Mouse (Mus musculus) forebrain, embryonic 14.5 days (tissue): ENCODE measurements around the gene Dop1b. TPM values are rescaled to one million over a fixed set of nuclear protein-coding genes. Genes with fewer than 3 reads are reported as not detected.

Experiments used
- ATAC-seq: fragments of 200-750 bp; cut with Nextera tagmentation; 2 replicates; pipeline ENCODE4 v1.8.0; 2017; ENCODE audit warnings: mild to moderate bottlenecking, moderate library complexity
- DNase-seq: peaks from one replicate; pipeline ENCODE4 v3.0.0-alpha.2; 2015; ENCODE audit warnings: low spot score
- H3K27ac ChIP-seq: fragments of 300-500 bp; sonication (generic); 2 replicates; pipeline ENCODE4 v1.5.1; 2014; ENCODE audit warnings: low read depth, mild to moderate bottlenecking, control low read depth, low read length, moderate library complexity
- H3K27me3 ChIP-seq: fragments of 300-500 bp; sonication (generic); replicated peaks from 2 replicates; pipeline ENCODE4 v1.6.1; 2014; ENCODE audit warnings: low read length, control low read depth, mixed read lengths; ENCODE audit not compliant: control insufficient read depth, insufficient read depth
- H3K36me3 ChIP-seq: fragments of 300-500 bp; sonication (generic); 2 replicates; pipeline ENCODE4 v1.6.1; 2014; ENCODE audit warnings: low read length, control low read depth; ENCODE audit not compliant: control insufficient read depth, insufficient read depth
- H3K4me1 ChIP-seq: fragments of 300-500 bp; sonication (generic); 2 replicates; pipeline ENCODE4 v1.6.1; 2014; ENCODE audit warnings: antibody characterized with exemption, low read length, control low read depth; ENCODE audit not compliant: control insufficient read depth, insufficient read depth
- H3K4me2 ChIP-seq: fragments of 300-500 bp; sonication (generic); 2 replicates; pipeline ENCODE4 v1.6.1; 2014; ENCODE audit warnings: mild to moderate bottlenecking, control low read depth, low read length
- H3K4me3 ChIP-seq: fragments of 300-500 bp; sonication (generic); 2 replicates; pipeline ENCODE4 v1.5.1; 2014; ENCODE audit warnings: low read depth, low read length, control low read depth
- H3K9ac ChIP-seq: fragments of 300-500 bp; sonication (generic); 2 replicates; pipeline ENCODE4 v1.6.1; 2014; ENCODE audit warnings: mild to moderate bottlenecking, low read length, control low read depth, moderate library complexity
- H3K9me3 ChIP-seq: fragments of 300-500 bp; sonication (generic); replicated peaks from 2 replicates; pipeline ENCODE4 v1.6.1; 2016; ENCODE audit warnings: low read length, control low read depth, mixed read lengths; ENCODE audit not compliant: control insufficient read depth
- WGBS: fragments of 180-500 bp; shearing (Covaris S2); extraction: QIAGEN DNeasy Blood & Tissue Kit; methylation state at CpG from one replicate; pipeline ENCODE4 v1.1.7; 2014; 5-methylcytosine and 5-hydroxymethylcytosine counted together
- polyA plus RNA-seq: library from polyadenylated mRNA; unstranded; fragments of >200 nt; fragmentation: Nextera tagmentation; extraction: Ambion mirVana; gene quantifications from 2 replicates; pipeline ENCODE4 v1.2.1, GENCODE M21; 2014

Gene Dop1b
- polyA plus RNA-seq, 1 experiment from 2014 or later, result 19.6 TPM

GRCm38 (mm10) chr16:93799936-93800335 lies 88.2 kb downstream of the Dop1b start:
- no peaks in the 10 kb centered on the region for H3K4me1 ChIP-seq
- DNase-seq, result no peak
- no peak overlapping the region for H3K27ac ChIP-seq
- H3K9me3 ChIP-seq, result no peaks in the 10 kb centered on the region
- H3K4me2 ChIP-seq, result no peak overlapping the region
- 92% methylated on average over 16 of the region's 16 CpGs for WGBS
- H3K36me3 ChIP-seq, result peaks cover 21% of the 10 kb centered on the region; the same call in 1 of the 2 replicates
- no peak overlapping the region for H3K9ac ChIP-seq
- H3K27me3 ChIP-seq, result no peaks in the 10 kb centered on the region
- ATAC-seq, result no peak
- no peak overlapping the region for H3K4me3 ChIP-seq

DNA sequence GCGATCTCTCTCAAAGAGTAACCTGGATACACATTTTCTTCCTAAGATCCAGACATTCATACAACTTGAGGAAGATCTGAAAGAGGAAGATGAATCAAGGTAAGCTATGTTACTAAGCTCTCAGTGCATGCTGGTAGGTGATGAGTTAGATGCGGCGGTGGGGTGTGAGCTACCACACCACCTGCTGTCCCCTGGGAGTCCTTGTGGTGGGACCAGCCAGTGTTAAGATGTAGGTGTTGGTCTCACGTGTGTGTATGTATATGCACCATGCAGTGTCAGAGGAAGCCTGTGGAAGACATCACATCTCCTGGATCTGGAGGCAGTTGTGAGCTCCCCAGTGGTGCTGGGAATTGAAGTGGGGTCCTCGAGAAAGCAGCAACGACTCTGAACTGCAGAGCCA lies 95.5 kb downstream of the Dop1b start:
- ATAC-seq (no peak), DNase-seq (no peak)
- 92% methylated on average over 6 of the region's 6 CpGs for WGBS
- no peak overlapping the region for H3K4me2 ChIP-seq
- no peaks in the 10 kb centered on the region for H3K4me1 ChIP-seq
- no peak overlapping the region for H3K27ac ChIP-seq
- H3K9ac ChIP-seq, result no peak overlapping the region
- H3K4me3 ChIP-seq, result no peak overlapping the region
- H3K27me3 ChIP-seq, result no peaks in the 10 kb centered on the region
- H3K9me3 ChIP-seq, result no peaks in the 10 kb centered on the region
- peaks cover 25% of the 10 kb centered on the region for H3K36me3 ChIP-seq

GRCm38 (mm10) chr16:93807961-93808554 lies 96.4 kb downstream of the Dop1b start:
- peaks cover 29% of the 10 kb centered on the region for H3K36me3 ChIP-seq
- DNase-seq, result no peak
- no peak overlapping the region for H3K4me2 ChIP-seq
- no peaks in the 10 kb centered on the region for H3K27me3 ChIP-seq
- no peak overlapping the region for H3K4me3 ChIP-seq
- no peak for ATAC-seq
- H3K4me1 ChIP-seq, result no peaks in the 10 kb centered on the region
- no peak overlapping the region; the same call in 1 of the 2 replicates for H3K27ac ChIP-seq
- WGBS, result 58% methylated on average over 8 of the region's 8 CpGs
- H3K9me3 ChIP-seq, result no peaks in the 10 kb centered on the region
- H3K9ac ChIP-seq, result no peak overlapping the region

GRCm38 (mm10) chr16:93815856-93816736 lies 104.4 kb downstream of the Dop1b start:
- H3K36me3 ChIP-seq, result peaks cover 6% of the 10 kb centered on the region; the same call in 1 of the 2 replicates
- no peaks in the 10 kb centered on the region for H3K9me3 ChIP-seq
- H3K27me3 ChIP-seq, result no peaks in the 10 kb centered on the region
- no peak overlapping the region; the same call in 1 of the 2 replicates for H3K27ac ChIP-seq
- peak; percentile 29 for ATAC-seq
- H3K4me2 ChIP-seq, result 0 out of 2 replicates have a peak overlapping the region, but pooled peaks have one; percentile 12
- no peak overlapping the region for H3K9ac ChIP-seq
- WGBS, result 40% methylated on average over 20 of the region's 20 CpGs
- H3K4me3 ChIP-seq, result no peak overlapping the region
- DNase-seq, result peak; percentile 25
- H3K4me1 ChIP-seq, result peaks cover 3% of the 10 kb centered on the region; the same call in 1 of the 2 replicates

GRCm38 (mm10) chr16:93816861-93817260 lies 105.2 kb downstream of the Dop1b start:
- Histone ChIP-seq H3K4me1 (peaks cover 3% of the 10 kb centered on the region; the same call in 1 of the 2 replicates), H3K4me2 (no peak overlapping the region), H3K9me3 (no peaks in the 10 kb centered on the region), H3K9ac (no peak overlapping the region), H3K27me3 (no peaks in the 10 kb centered on the region), H3K4me3 (no peak overlapping the region), H3K36me3 (0 out of 2 replicates have a peak, but pooled peaks cover 5% of the 10 kb centered on the region), H3K27ac (no peak overlapping the region)
- no peak for ATAC-seq
- WGBS, result 86% methylated on average over 7 of the region's 7 CpGs
- no peak for DNase-seq

DNA sequence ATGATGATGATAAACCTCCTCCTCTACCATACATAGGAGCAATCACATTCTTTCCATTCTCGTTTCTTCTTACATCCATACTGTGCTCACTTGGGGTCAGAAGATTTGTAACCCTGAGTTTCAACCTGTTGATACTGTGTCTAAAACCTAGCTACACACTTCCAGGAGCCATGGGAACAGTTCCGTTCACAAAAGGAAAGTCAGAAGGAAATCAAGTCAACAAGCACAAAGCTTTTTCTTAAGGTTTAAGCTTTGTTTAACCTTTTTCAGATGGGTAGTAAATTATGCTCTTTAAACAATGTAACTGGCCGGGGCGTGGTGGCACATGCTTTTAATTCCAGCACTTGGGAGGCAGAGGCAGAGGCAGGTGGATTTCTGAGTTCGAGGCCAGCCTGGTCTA lies 105.7 kb downstream of the Dop1b start:
- 88% methylated on average over 5 of the region's 5 CpGs for WGBS
- no peak for ATAC-seq
- Histone ChIP-seq H3K27ac (no peak overlapping the region), H3K4me1 (peaks cover 3% of the 10 kb centered on the region; the same call in 1 of the 2 replicates), H3K4me3 (no peak overlapping the region), H3K9ac (no peak overlapping the region), H3K9me3 (no peaks in the 10 kb centered on the region), H3K36me3 (0 out of 2 replicates have a peak, but pooled peaks cover 1% of the 10 kb centered on the region), H3K4me2 (no peak overlapping the region), H3K27me3 (no peaks in the 10 kb centered on the region)
- DNase-seq, result no peak

DNA sequence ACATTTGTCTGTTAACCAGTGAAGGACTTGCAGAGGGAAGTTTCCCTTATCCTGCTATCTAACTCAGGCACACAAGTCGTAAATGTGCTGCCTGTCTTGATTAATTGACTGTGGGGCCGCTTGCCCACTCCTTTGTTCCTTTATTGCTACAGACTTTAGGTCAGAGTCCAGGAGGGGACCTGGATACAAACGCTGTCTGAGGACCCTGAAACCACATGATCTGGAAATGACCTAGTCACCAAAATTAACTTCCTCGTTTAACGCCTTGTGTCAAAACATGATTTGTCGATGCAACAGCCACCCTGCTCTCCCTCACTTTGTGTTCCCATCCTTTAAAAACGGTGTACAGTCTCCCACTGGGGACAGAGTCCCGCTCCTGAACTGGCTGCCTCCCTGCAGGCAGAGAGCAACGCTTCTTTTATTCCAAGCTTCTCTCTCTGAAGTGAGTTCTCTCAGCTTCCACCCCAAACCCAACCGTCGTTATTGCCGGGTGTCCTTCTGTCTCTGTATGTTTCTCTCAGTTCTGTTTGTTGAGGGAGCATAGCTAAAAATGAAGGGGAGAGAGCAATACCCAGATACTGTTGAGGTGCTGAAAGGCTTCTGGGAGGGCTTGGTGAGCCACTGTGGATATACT lies 107.1 kb downstream of the Dop1b start:
- Histone ChIP-seq H3K9me3 (no peaks in the 10 kb centered on the region), H3K4me3 (no peak overlapping the region), H3K27ac (no peak overlapping the region), H3K4me2 (no peak overlapping the region), H3K27me3 (no peaks in the 10 kb centered on the region), H3K9ac (no peak overlapping the region), H3K4me1 (peaks cover 3% of the 10 kb centered on the region; the same call in 1 of the 2 replicates), H3K36me3 (no peaks in the 10 kb centered on the region)
- ATAC-seq (no peak), DNase-seq (no peak)
- WGBS, result 50% methylated on average over 12 of the region's 12 CpGs

- Histone ChIP-seq H3K27ac (no peak overlapping the region), H3K9me3 (no peaks in the 10 kb centered on the region), H3K4me1 (peaks cover 3% of the 10 kb centered on the region; the same call in 1 of the 2 replicates), H3K36me3 (no peaks in the 10 kb centered on the region), H3K4me2 (no peak overlapping the region), H3K27me3 (no peaks in the 10 kb centered on the region), H3K9ac (no peak overlapping the region), H3K4me3 (no peak overlapping the region)
- 82% methylated on average over 4 of the region's 4 CpGs for WGBS
- DNase-seq, result no peak
- no peak for ATAC-seq
Measured at GRCm38 (mm10) chr16:93819325-93819696, 107.6 kb downstream of the Dop1b start.
